Mouse (Mus musculus) hindbrain, embryonic 14.5 days (tissue): ENCODE data around the gene Ric1. TPM values are rescaled to one million over a fixed set of nuclear protein-coding genes. Genes with fewer than 3 reads are reported as not detected.
A peak's percentile ranks its signal among the peaks of the same experiment; 100 is the strongest.
"Not testable (repeated sequence)": the region's sequence is repeated elsewhere in the genome, so short reads cannot be mapped to it uniquely, and the experiment has no call there.

ENCODE experiments used
- ATAC-seq: fragments of 200-750 bp; cut with Nextera tagmentation; 2 replicates; pipeline ENCODE4 v1.8.0; 2017; ENCODE audit warnings: moderate number of reproducible peaks, mild to moderate bottlenecking, moderate TSS enrichment, moderate library complexity; ENCODE audit not compliant: low FRiP score
- DNase-seq: peaks from one replicate; pipeline ENCODE4 v3.0.0-alpha.2; 2015; ENCODE audit warnings: low spot score
- H3K27ac ChIP-seq: fragments of 300-500 bp; sonication (generic); 2 replicates; pipeline ENCODE4 v1.5.1; 2014; ENCODE audit warnings: mild to moderate bottlenecking, moderate library complexity
- H3K27me3 ChIP-seq: fragments of 300-500 bp; sonication (generic); 2 replicates; pipeline ENCODE4 v1.6.1; 2014; ENCODE audit warnings: mild to moderate bottlenecking, low read length, mixed read lengths; ENCODE audit not compliant: control insufficient read depth, insufficient read depth
- H3K36me3 ChIP-seq: fragments of 300-500 bp; sonication (generic); replicated peaks from 2 replicates; pipeline ENCODE4 v1.6.1; 2014; ENCODE audit not compliant: control insufficient read depth, insufficient read depth
- H3K4me1 ChIP-seq: fragments of 300-500 bp; sonication (generic); replicated peaks from 2 replicates; pipeline ENCODE4 v1.6.1; 2014; ENCODE audit warnings: antibody characterized with exemption, low read length, mixed read lengths; ENCODE audit not compliant: control insufficient read depth, insufficient read depth
- H3K4me2 ChIP-seq: fragments of 300-500 bp; sonication (generic); replicated peaks from 2 replicates; pipeline ENCODE4 v1.6.1; 2014; ENCODE audit warnings: mild to moderate bottlenecking, moderate library complexity
- H3K4me3 ChIP-seq: fragments of 300-500 bp; sonication (generic); replicated peaks from 2 replicates; pipeline ENCODE4 v1.5.1; 2014; ENCODE audit warnings: mild to moderate bottlenecking, low read length
- H3K9ac ChIP-seq: fragments of 300-500 bp; sonication (generic); 2 replicates; pipeline ENCODE4 v1.6.1; 2014
- H3K9me3 ChIP-seq: fragments of 300-500 bp; sonication (generic); 2 replicates; pipeline ENCODE4 v1.6.1; 2016; ENCODE audit warnings: low read length; ENCODE audit not compliant: control insufficient read depth
- WGBS: fragments of 180-500 bp; shearing (Covaris S2); extraction: QIAGEN DNeasy Blood & Tissue Kit; methylation state at CpG from one replicate; pipeline ENCODE4 v1.1.7; 2014; 5-methylcytosine and 5-hydroxymethylcytosine counted together
- polyA plus RNA-seq: library from polyadenylated mRNA; unstranded; fragments of >200 nt; fragmentation: Nextera tagmentation; extraction: Ambion mirVana; gene quantifications from 2 replicates; pipeline ENCODE4 v1.2.1, GENCODE M21; 2014

Gene Ric1
- polyA plus RNA-seq, 1 experiment from 2014 or later, result 17.3 TPM

GRCm38 (mm10) chr19:29534030-29534429, 11.9 kb downstream of the Ric1 start:
- Histone ChIP-seq H3K27ac (no peak overlapping the region), H3K4me3 (no peak overlapping the region), H3K9me3 (peaks cover 3% of the 10 kb centered on the region), H3K36me3 (peaks cover 14% of the 10 kb centered on the region), H3K4me2 (no peak overlapping the region), H3K9ac (no peak overlapping the region), H3K4me1 (no peaks in the 10 kb centered on the region), H3K27me3 (no peaks in the 10 kb centered on the region)
- 90% methylated on average over 5 of the region's 5 CpGs for WGBS
- ATAC-seq (no peak), DNase-seq (no peak)

- H3K27me3 ChIP-seq, result no peaks in the 10 kb centered on the region
- 86% methylated on average over 8 of the region's 8 CpGs for WGBS
- no peak overlapping the region for H3K27ac ChIP-seq
- ATAC-seq, result no peak
- H3K9me3 ChIP-seq, result no peaks in the 10 kb centered on the region
- DNase-seq, result no peak
- no peak overlapping the region for H3K4me2 ChIP-seq
- no peak overlapping the region for H3K4me3 ChIP-seq
- no peak overlapping the region for H3K9ac ChIP-seq
- no peaks in the 10 kb centered on the region for H3K4me1 ChIP-seq
- no peaks in the 10 kb centered on the region for H3K36me3 ChIP-seq
Measured at GRCm38 (mm10) chr19:29542256-29542970, 20.3 kb downstream of the Ric1 start.

GRCm38 (mm10) chr19:29544026-29544425, 21.9 kb downstream of the Ric1 start:
- 94% methylated on average over 6 of the region's 6 CpGs for WGBS
- no peaks in the 10 kb centered on the region for H3K9me3 ChIP-seq
- ATAC-seq (no peak), DNase-seq (no peak)
- no peaks in the 10 kb centered on the region for H3K27me3 ChIP-seq
- no peaks in the 10 kb centered on the region for H3K36me3 ChIP-seq
- H3K4me3 ChIP-seq, result no peak overlapping the region
- no peak overlapping the region for H3K27ac ChIP-seq
- H3K4me1 ChIP-seq, result no peaks in the 10 kb centered on the region
- no peak overlapping the region for H3K9ac ChIP-seq
- no peak overlapping the region for H3K4me2 ChIP-seq

GRCm38 (mm10) chr19:29550618-29551017, 28.5 kb downstream of the Ric1 start:
- no peaks in the 10 kb centered on the region for H3K9me3 ChIP-seq
- H3K27me3 ChIP-seq, result no peaks in the 10 kb centered on the region
- no peak for ATAC-seq
- H3K9ac ChIP-seq, result no peak overlapping the region
- peak; percentile 27 for DNase-seq
- H3K4me2 ChIP-seq, result no peak overlapping the region
- no peaks in the 10 kb centered on the region for H3K36me3 ChIP-seq
- H3K4me1 ChIP-seq, result no peaks in the 10 kb centered on the region
- no peak overlapping the region for H3K4me3 ChIP-seq
- WGBS, result 93% methylated on average over 2 of the region's 2 CpGs
- no peak overlapping the region for H3K27ac ChIP-seq

GRCm38 (mm10) chr19:29551128-29551527, 29.0 kb downstream of the Ric1 start:
- Histone ChIP-seq H3K4me2 (no peak overlapping the region), H3K36me3 (no peaks in the 10 kb centered on the region), H3K27ac (no peak overlapping the region), H3K4me3 (no peak overlapping the region), H3K9me3 (no peaks in the 10 kb centered on the region), H3K27me3 (no peaks in the 10 kb centered on the region), H3K4me1 (no peaks in the 10 kb centered on the region), H3K9ac (no peak overlapping the region)
- no peak for ATAC-seq
- no peak for DNase-seq
- WGBS, result 95% methylated on average over 1 of the region's 1 CpGs

GRCm38 (mm10) chr19:29551980-29552379, 29.9 kb downstream of the Ric1 start:
- not testable (repeated sequence) for H3K36me3 ChIP-seq, ATAC-seq, H3K4me3 ChIP-seq, H3K4me2 ChIP-seq, H3K9me3 ChIP-seq, DNase-seq, H3K9ac ChIP-seq, H3K4me1 ChIP-seq, H3K27me3 ChIP-seq, H3K27ac ChIP-seq
- WGBS, result 100% methylated on average over 1 of the region's 1 CpGs

- not testable (repeated sequence) for H3K9ac ChIP-seq, H3K4me1 ChIP-seq, ATAC-seq, H3K4me2 ChIP-seq, H3K27ac ChIP-seq, H3K9me3 ChIP-seq, H3K4me3 ChIP-seq, H3K27me3 ChIP-seq, DNase-seq, H3K36me3 ChIP-seq
- WGBS, result 90% methylated on average over 7 of the region's 7 CpGs
Measured at GRCm38 (mm10) chr19:29557171-29557845, 35.2 kb downstream of the Ric1 start.

GRCm38 (mm10) chr19:29562166-29562565, 40.1 kb downstream of the Ric1 start:
- Histone ChIP-seq H3K27me3 (no peaks in the 10 kb centered on the region), H3K9me3 (no peaks in the 10 kb centered on the region), H3K4me1 (no peaks in the 10 kb centered on the region), H3K36me3 (peaks cover 12% of the 10 kb centered on the region; the same call in 1 of the 2 replicates), H3K27ac (no peak overlapping the region), H3K4me2 (no peak overlapping the region), H3K4me3 (no peak overlapping the region), H3K9ac (no peak overlapping the region)
- ATAC-seq (no peak), DNase-seq (no peak)
- 93% methylated on average over 4 of the region's 4 CpGs for WGBS

GRCm38 (mm10) chr19:29562603-29563002, 40.5 kb downstream of the Ric1 start:
- 83% methylated on average over 3 of the region's 3 CpGs for WGBS
- Histone ChIP-seq H3K4me1 (no peaks in the 10 kb centered on the region), H3K4me2 (no peak overlapping the region), H3K9me3 (no peaks in the 10 kb centered on the region), H3K27ac (no peak overlapping the region), H3K36me3 (peaks cover 15% of the 10 kb centered on the region; the same call in 1 of the 2 replicates), H3K27me3 (no peaks in the 10 kb centered on the region), H3K4me3 (no peak overlapping the region), H3K9ac (no peak overlapping the region)
- ATAC-seq (no peak), DNase-seq (no peak)
